Mouse (Mus musculus): ENCODE measurements around the gene Dis3. TPM values are rescaled to one million over a fixed set of nuclear protein-coding genes. Genes with fewer than 3 reads are reported as not detected.

Gene Dis3
- total RNA-seq (2021), result 27.5 and 31.9 TPM in 2 replicates
- long read RNA-seq, experiment 1, full-length matches to known transcripts, result 11 of 15 reads
- long read RNA-seq, experiment 1, partial matches to known transcripts, result 1 of 15 reads
- long read RNA-seq, experiment 1, other reads (novel, unspliced or antisense), result 3 of 15 reads
- long read RNA-seq, experiment 2, full-length matches to known transcripts, result 3 of 7 reads
- long read RNA-seq, experiment 2, partial matches to known transcripts, result 2 of 7 reads
- long read RNA-seq, experiment 2, other reads (novel, unspliced or antisense), result 2 of 7 reads

GRCm38 (mm10) chr14:99099267-99099966 lies at the start of gene Dis3, which contains the start of gene Pibf1:
Dis3 (minus strand) TSS chr14:99099770.
Pibf1 (plus strand) TSS chr14:99099424.
- DNase-seq, result peak; percentile 99

- no peak for DNase-seq
Observed at GRCm38 (mm10) chr14:99146841-99147240, 47.3 kb upstream of the Dis3 start.

DNA sequence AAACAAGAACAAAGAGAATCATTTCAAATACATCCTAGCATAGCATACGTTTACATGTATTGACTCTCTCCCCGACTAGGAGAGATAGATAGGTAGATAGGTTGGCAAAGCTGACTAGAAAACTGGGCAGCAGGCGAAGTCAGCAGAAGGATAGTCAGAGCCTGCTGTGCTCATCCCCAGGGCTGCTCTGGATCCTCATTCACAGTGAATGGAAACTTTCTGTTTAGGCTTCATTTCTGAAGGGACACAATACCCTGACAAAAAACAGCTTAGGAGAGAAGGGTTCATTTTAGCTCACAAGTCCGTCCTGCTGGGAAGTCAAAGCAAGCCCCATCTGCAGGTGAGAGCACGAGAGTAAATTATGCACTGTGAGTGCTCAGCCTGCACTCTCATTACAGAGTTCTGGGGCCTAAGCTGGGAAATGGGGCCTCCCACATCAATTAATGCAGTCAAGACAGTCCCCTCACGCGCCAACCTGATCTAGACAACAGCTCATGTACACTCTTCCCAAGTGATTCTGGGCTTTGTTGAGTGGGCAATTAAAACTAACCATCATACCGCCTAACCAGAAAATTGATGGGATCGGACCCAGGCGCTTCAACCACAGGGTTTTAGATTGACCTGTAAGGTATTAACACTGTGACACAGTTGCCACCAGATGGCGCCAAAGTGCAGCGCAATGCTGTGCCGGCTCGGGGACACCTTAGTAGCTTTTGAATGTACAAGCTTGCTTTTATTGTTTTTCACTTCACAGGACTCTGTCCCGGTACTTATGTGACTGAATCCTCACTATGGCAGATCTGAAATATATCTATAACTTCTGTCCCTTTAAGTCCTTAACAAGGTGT lies 42.4 kb upstream of the Dis3 start:
- DNase-seq, result peak; percentile 88

- DNase-seq, result no peak
Observed at GRCm38 (mm10) chr14:99140036-99140435, 40.5 kb upstream of the Dis3 start.

- DNase-seq, result no peak
Observed at GRCm38 (mm10) chr14:99136297-99136696, 36.7 kb upstream of the Dis3 start.

DNA sequence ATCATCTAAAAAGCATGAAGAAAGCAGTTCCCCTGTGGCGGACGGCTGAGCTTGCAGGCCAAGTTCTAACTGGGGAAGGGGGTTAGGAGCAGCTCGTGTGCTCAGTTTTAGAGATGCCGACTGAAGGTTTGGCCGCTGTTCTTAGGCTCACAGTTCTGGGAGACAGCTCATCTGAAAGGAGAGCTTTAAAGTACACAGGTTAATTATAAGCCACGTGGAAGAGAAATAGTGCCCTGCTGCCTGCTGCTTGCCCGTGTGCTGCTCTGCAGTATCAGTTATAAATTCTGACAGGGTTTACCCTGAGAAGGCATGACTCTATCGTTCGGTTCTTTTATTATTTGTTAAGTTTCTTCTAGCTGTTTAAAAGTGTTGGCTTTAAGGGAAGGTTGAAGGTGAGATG lies 36.2 kb upstream of the Dis3 start:
- no peak for DNase-seq

DNA sequence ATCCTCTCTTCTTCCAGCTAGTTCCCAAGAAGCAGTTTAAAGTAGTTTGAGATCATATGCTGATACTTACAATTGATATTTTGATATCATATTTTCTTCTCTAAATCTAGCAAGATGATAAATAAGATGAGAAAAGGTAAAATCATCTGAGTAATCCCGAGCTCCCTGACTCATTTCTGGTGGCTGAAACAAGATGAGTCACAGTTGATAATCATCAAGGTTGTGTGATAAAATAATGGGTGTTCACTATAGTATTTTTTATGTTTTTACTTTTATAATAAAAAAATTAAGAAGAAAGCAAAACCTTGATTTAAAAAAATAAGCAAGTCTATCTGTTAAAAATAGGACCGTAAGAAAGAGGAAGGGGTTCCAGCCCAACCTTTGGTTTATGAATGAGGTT lies 34.5 kb upstream of the Dis3 start:
- DNase-seq, result no peak

DNA sequence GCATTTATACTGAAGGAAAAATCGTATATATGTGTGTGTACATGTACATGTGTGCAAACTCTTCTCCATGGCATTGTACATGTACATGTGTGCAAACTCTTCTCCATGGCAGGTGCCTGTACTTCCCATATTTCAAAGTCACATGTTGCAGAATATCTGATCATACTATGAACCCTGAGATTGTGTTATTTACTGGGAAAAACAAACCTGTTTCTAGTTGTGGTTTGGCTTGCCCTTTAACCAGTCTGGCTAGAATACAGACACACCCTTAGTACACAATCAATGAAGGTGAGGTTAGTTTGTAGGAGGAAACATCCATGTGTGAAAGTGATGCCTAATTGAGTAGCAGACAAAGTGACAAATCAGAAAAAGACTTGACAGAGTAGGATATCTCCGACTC lies 29.5 kb upstream of the Dis3 start:
- no peak for DNase-seq

- DNase-seq, result no peak
Observed at GRCm38 (mm10) chr14:99127509-99127908, 27.9 kb upstream of the Dis3 start.

- no peak for DNase-seq
Observed at GRCm38 (mm10) chr14:99126713-99127112, 27.1 kb upstream of the Dis3 start.

- DNase-seq, result peak; percentile 20
Observed at GRCm38 (mm10) chr14:99124076-99124475, 24.5 kb upstream of the Dis3 start.

DNA sequence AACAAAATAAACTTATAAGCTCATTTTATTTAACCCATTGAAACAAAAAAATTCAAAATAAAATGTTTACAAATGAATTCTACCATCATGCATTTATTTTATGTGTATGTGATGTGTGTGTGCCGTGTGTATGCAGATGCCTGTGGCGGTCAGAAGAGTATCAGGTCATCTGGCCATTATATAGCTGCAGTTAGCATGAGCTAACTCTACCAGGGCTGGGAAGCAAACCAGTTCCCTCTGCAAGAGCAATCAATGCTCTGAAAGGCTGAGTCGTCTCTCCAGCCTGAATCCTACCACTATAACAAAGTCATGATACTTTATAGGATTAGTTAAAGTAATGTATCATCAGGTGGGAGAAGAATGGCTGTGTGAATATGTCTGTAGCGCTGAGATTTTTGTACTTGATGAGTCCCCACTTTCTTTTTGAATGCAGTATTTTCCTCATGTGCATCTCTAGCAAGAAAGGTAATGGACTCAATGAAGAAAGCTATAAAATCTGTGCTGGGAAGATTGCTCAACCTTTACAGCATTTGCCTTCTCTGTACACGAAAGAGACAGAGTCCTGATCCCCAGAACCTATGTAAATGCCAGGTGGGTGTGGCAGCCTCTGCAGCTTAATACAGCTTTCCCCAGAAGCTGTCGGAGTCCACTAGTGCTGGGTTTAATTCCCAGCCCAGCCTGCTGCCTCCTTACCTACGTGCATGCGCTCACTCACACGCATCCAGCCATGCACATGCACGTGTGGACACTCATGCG lies 22.2 kb upstream of the Dis3 start:
- no peak for DNase-seq

GRCm38 (mm10) chr14:99117576-99117975 lies 18.0 kb upstream of the Dis3 start:
- DNase-seq, result no peak

- DNase-seq, result no peak
Observed at GRCm38 (mm10) chr14:99108762-99109161, 9.2 kb upstream of the Dis3 start.

DNA sequence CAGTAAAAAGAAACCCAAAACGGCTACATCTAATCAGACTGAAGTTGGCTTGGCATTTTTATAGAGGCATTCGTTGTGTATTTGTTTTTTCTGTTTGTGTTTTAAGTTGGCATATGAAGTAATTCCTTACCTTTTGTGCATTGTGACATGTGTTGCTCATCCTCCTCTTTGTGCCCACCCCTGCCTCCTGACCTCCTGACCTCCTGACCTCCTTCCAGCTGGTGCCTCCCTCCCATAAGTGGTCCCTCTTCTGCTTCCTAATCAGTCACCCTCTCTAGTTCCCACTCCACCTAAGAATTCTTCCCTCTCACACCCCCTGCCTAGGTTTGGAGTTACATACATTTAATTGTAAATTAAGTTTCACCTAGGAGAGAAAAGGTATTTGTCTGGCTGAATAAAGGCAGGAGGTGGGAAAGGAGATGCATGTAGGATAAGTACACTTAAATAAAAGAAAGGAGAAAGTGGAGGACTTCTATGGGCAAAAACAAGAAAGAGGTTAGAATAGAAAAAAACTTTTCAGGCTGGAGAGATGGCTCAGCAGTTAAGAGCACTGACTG lies 8.1 kb upstream of the Dis3 start:
- no peak for DNase-seq

- no peak for DNase-seq
Observed at GRCm38 (mm10) chr14:99106671-99107070, 7.1 kb upstream of the Dis3 start.

- no peak for DNase-seq
Observed at GRCm38 (mm10) chr14:99104542-99105123, 5.1 kb upstream of the Dis3 start.

- no peak for DNase-seq
Observed at GRCm38 (mm10) chr14:99103050-99103449, 3.5 kb upstream of the Dis3 start.

DNA sequence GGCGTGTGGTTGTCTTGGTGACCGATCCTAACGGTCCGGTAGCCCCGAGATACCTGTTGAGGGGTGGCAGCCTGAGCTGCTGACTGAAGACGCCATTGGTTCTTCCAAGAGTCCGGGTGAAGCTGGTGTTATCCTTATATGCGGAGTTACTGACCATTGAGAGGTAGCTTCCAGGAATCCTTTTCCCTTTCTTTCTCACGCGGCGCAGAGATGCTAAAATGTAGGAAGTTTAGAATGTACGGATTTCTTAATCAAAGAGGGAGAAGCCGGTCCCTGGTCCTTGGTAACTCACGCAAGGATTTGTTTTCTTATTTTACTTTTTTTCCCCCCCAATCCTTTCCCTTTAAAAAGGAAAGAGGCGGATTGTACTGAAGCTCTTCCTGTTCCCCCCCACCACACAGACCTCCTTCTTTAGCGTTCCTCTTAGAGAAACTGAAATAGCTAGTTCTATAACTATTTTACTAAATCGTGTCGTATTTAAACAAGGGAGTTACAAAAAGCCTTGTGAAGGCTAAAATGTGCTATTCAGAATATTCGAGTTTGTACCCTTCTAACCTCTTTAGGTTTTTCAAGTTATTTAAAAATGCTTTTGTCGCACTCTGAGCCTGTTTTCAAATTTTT lies 507 bp upstream of the Dis3 start:
- peak; percentile 37 for DNase-seq

- no peak for DNase-seq
Observed at GRCm38 (mm10) chr14:99088947-99089346, 10.6 kb downstream of the Dis3 start.

- no peak for DNase-seq
Observed at GRCm38 (mm10) chr14:99071146-99071545, 28.4 kb downstream of the Dis3 start.

Data from adrenal gland, postnatal 14 days (tissue).